Mouse (Mus musculus): Measurements from ENCODE around the gene Zkscan1.

DNA sequence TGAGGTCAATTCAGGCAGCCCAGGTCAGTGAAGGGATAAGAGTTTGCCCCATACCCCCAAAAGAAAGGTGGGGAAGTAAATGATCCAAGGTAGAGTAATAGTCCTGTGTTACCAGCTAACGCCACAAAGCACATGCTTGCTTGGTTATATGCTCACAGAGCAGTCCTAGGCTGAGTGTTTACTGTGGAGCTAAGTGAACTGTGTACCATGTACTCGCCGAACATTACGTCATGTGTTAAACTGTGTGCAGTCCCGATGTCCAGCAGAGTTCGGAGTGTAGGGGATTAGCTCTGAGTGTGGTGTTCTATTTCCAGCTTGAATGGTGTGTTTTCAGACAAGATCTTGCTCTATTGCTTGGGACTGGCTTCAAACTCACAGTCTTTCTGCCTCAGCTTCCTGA, 9.6 kb downstream of the Zkscan1 start:
- TF ChIP-seq CTCF (IDR thresholded peaks at IDR 0.05; ENCODE audit: low read depth) (no peak), EP300 (IDR thresholded peaks at IDR 0.05; ENCODE audit: low read depth) (no peak)
